8 mouse cellular contexts compared by ENCODE assay signal in genomic region chr2:21206278-21206677, GRCm38 (mm10). TPM values are rescaled to one million over a fixed set of nuclear protein-coding genes. Genes with fewer than 3 reads are reported as not detected.
A peak's percentile ranks its signal among the peaks of the same experiment; 100 is the strongest.
DNase-seq lines count a peak whose midpoint lies in the region; ATAC-seq and TF ChIP-seq lines count a peak whose summit lies in the region.

No protein-coding gene starts in this region.

- H3K9me3 ChIP-seq in heart, embryonic 14.5 days (ENCODE audit: control insufficient read depth, low read length): no peaks in the 10 kb centered on the region
- no peaks in the 10 kb centered on the region for H3K9me3 ChIP-seq in ES-Bruce4 (replicated peaks; ENCODE audit: control insufficient read depth, insufficient read depth, low read length, poor library complexity, severe bottlenecking)
- no peaks in the 10 kb centered on the region for H3K9me3 ChIP-seq in forebrain, embryonic 15.5 days
- H3K9me3 ChIP-seq in liver, embryonic 16.5 days (replicated peaks; ENCODE audit: control insufficient read depth, low read length): no peaks in the 10 kb centered on the region

- no peak for DNase-seq in heart, postnatal 10 days
- DNase-seq in thymus, adult 18-20 months: no peak
- no peak for DNase-seq in spleen, adult 18-20 months

- TF ChIP-seq POLR2A in ES-Bruce4 (IDR thresholded peaks at IDR 0.05; ENCODE audit: insufficient read depth, low read length): no peak

- H3K4me2 ChIP-seq in heart, embryonic 14.5 days (ENCODE audit: low read length): peak overlapping the region; percentile 72
- peak overlapping the region; percentile 65 for H3K4me2 ChIP-seq in forebrain, embryonic 15.5 days (replicated peaks)
- peak overlapping the region; percentile 77 for H3K4me2 ChIP-seq in liver, embryonic 16.5 days (ENCODE audit: low read depth, low read length)

- peak overlapping the region; percentile 46 to 61; a peak in 2 of 4 replicates for H3K27ac ChIP-seq in heart, embryonic 14.5 days (replicated peaks in 1 of 2; ENCODE audit: control insufficient read depth in 1 of 2, insufficient read depth in 1 of 2, low read depth in 2 of 2, low read length in 2 of 2)
- H3K27ac ChIP-seq in ES-Bruce4 (ENCODE audit: insufficient read depth, low read length): no peak overlapping the region
- H3K27ac ChIP-seq in forebrain, embryonic 15.5 days (replicated peaks): peak overlapping the region; percentile 87
- no peak overlapping the region for H3K27ac ChIP-seq in liver, embryonic 16.5 days (ENCODE audit: low read length)

- peaks cover 4 to 12% of the 10 kb centered on the region in 2 experiments for H3K4me1 ChIP-seq in heart, embryonic 14.5 days (ENCODE audit: control insufficient read depth in 2 of 2, insufficient read depth in 2 of 2, low read length in 2 of 2)
- H3K4me1 ChIP-seq in ES-Bruce4 (ENCODE audit: control insufficient read depth, insufficient read depth, low read length): no peaks in the 10 kb centered on the region
- H3K4me1 ChIP-seq in forebrain, embryonic 15.5 days: peaks cover 12% of the 10 kb centered on the region
- peaks cover 9% of the 10 kb centered on the region for H3K4me1 ChIP-seq in liver, embryonic 16.5 days (ENCODE audit: control insufficient read depth, low read depth, low read length)

- peak overlapping the region; percentile 74 for H3K9ac ChIP-seq in heart, embryonic 14.5 days (ENCODE audit: low read length)
- H3K9ac ChIP-seq in ES-Bruce4 (ENCODE audit: low read depth, poor library complexity, severe bottlenecking): peak overlapping the region; percentile 61
- H3K9ac ChIP-seq in forebrain, embryonic 15.5 days (replicated peaks): peak overlapping the region; percentile 71
- H3K9ac ChIP-seq in liver, embryonic 16.5 days (ENCODE audit: low read depth, low read length): peak overlapping the region; percentile 47

- intact Hi-C loops in heart, postnatal 10 days (cut with DNase I): no loop called here

- TF ChIP-seq EP300 in ES-Bruce4 (IDR thresholded peaks at IDR 0.05; ENCODE audit: insufficient read depth, low read depth, low read length): no peak

- H3K36me3 ChIP-seq in heart, embryonic 14.5 days (ENCODE audit: control insufficient read depth, insufficient read depth, low read length): no peaks in the 10 kb centered on the region
- H3K36me3 ChIP-seq in ES-Bruce4 (ENCODE audit: control insufficient read depth, insufficient read depth, low read length, poor library complexity, severe bottlenecking): peaks cover under 1% of the 10 kb centered on the region; the same call in 1 of the 2 replicates
- H3K36me3 ChIP-seq in forebrain, embryonic 15.5 days: peaks cover 1% of the 10 kb centered on the region; the same call in 1 of the 2 replicates
- H3K36me3 ChIP-seq in liver, embryonic 16.5 days (ENCODE audit: control insufficient read depth, insufficient read depth): no peaks in the 10 kb centered on the region

- TF ChIP-seq CTCF in ES-Bruce4 (IDR thresholded peaks at IDR 0.05; ENCODE audit: low read depth, low read length): no peak

- H3K4me3 ChIP-seq in heart, embryonic 14.5 days (ENCODE audit: control insufficient read depth in 1 of 2, insufficient read depth in 1 of 2, low read depth in 1 of 2, low read length in 2 of 2): peak overlapping the region; percentile 60 to 95
- H3K4me3 ChIP-seq in ES-Bruce4 (ENCODE audit: low read depth, low read length): peak overlapping the region; percentile 75
- peak overlapping the region; percentile 64 for H3K4me3 ChIP-seq in forebrain, embryonic 15.5 days
- peak overlapping the region; percentile 62 for H3K4me3 ChIP-seq in liver, embryonic 16.5 days (ENCODE audit: low read depth, low read length)

- ATAC-seq in heart, embryonic 14.5 days (ENCODE audit: insufficient number of reproducible peaks, insufficient read depth, low FRiP score, low read depth): no peak
- ATAC-seq in forebrain, embryonic 15.5 days (replicated peaks): no peak; the same call in none of the 2 replicates
- no peak for ATAC-seq in liver, embryonic 16.5 days (ENCODE audit: low read depth)
- ATAC-seq in frontal cortex, adult (ENCODE audit: low TSS enrichment): no peak

- no peaks in the 10 kb centered on the region for H3K27me3 ChIP-seq in heart, embryonic 14.5 days (ENCODE audit: control insufficient read depth, insufficient read depth, low read length)
- H3K27me3 ChIP-seq in ES-Bruce4 (ENCODE audit: control insufficient read depth, insufficient read depth, low read length, poor library complexity, severe bottlenecking): peaks cover 2% of the 10 kb centered on the region; the same call in 1 of the 2 replicates
- no peaks in the 10 kb centered on the region for H3K27me3 ChIP-seq in forebrain, embryonic 15.5 days
- H3K27me3 ChIP-seq in liver, embryonic 16.5 days (ENCODE audit: control insufficient read depth, insufficient read depth, low read depth, low read length): no peaks in the 10 kb centered on the region

- WGBS in heart, embryonic 14.5 days: 39% methylated on average over 6 of the region's 6 CpGs
- 37% methylated on average over 6 of the region's 6 CpGs for WGBS in forebrain, embryonic 15.5 days
- 29% methylated on average over 6 of the region's 6 CpGs for WGBS in liver, embryonic 16.5 days (ENCODE audit: insufficient replicate concordance)

RNA-seq across cellular contexts. Expression of gene Thnsl1, which starts 0.8 kb away (rescaled TPM):
- polyA plus RNA-seq in heart, embryonic 14.5 days (2014; fragmentation: Nextera tagmentation; extraction: Ambion mirVana): 5.9 and 8.5 TPM in 2 replicates
- 1 to 10 TPM; 4.1 to 6.6 TPM for total RNA-seq in heart, postnatal 10 days (2021)
- polyA plus RNA-seq in ES-Bruce4 (2011; ENCODE audit: insufficient read depth, insufficient read length, low read depth, missing spikeins): 27.7 and 33.6 TPM in 2 replicates
- 25.8 and 26.9 TPM in 2 replicates for polyA plus RNA-seq in forebrain, embryonic 15.5 days (2015; fragmentation: Nextera tagmentation; extraction: Ambion mirVana)
- 1.4 and 1.6 TPM in 2 replicates for polyA plus RNA-seq in liver, embryonic 16.5 days (2015; fragmentation: Nextera tagmentation; extraction: Ambion mirVana)

RNA-seq across cellular contexts. Expression of gene Enkur, which starts 1.1 kb away (rescaled TPM):
- 2.1 and 2.3 TPM in 2 replicates for polyA plus RNA-seq in heart, embryonic 14.5 days (2014; fragmentation: Nextera tagmentation; extraction: Ambion mirVana)
- 1 to 10 TPM; 5.8 to 6.2 TPM for total RNA-seq in heart, postnatal 10 days (2021)
- polyA plus RNA-seq in ES-Bruce4 (2011; ENCODE audit: insufficient read depth, insufficient read length, low read depth, missing spikeins): 2.1 and 3.2 TPM in 2 replicates
- polyA plus RNA-seq in forebrain, embryonic 15.5 days (2015; fragmentation: Nextera tagmentation; extraction: Ambion mirVana): 2.4 and 4.7 TPM in 2 replicates
- polyA plus RNA-seq in liver, embryonic 16.5 days (2015; fragmentation: Nextera tagmentation; extraction: Ambion mirVana): not detected in 2 replicates

Comparison
In these comparisons a context has a peak if more than half of its experiments do, and no peak if none do; other contexts are left out.
1. H3K27ac ChIP-seq: peak in heart, embryonic 14.5 days (2 of 2) and forebrain, embryonic 15.5 days (single experiment); none in ES-Bruce4 (single experiment) and liver, embryonic 16.5 days (single experiment).
2. Peak in every context shown above with its lines, with median percentiles within 50 percentile points of each other: H3K4me2 ChIP-seq, H3K4me3 ChIP-seq and H3K9ac ChIP-seq.